ENCODE assay signal across 10 mouse cellular contexts in the genomic region with DNA sequence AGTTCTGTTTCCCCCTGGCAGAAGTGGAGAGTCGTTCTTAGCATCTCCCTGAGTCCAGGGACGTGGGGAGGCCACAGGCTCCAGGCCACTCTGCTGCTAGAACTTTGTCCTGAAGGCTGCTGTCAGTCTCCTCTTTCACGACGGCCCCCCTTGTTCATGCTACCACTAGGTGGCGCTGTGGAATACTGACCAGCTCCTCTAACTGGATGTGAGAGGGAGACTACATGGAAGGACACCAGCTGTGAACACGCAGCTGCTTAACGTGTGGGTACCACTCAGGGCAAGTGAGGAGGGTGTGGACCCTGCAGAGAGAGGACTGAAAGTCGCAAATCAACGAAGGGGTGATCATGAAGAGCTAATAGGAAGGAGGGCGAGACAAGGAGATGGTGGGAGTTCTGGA. TPM values are rescaled to one million over a fixed set of nuclear protein-coding genes. Genes with fewer than 3 reads are reported as not detected.
DNase-seq lines count a peak whose midpoint lies in the region; ATAC-seq and TF ChIP-seq lines count a peak whose summit lies in the region.
"Had no signal": no experiment of that assay in that cellular context is flagged by ENCODE, and none has a peak within 500 bp of the region (broad histone marks: within the 10 kb centered on the region; RNA-seq: fewer than 3 reads in every experiment).

No protein-coding gene starts in this region.

- no peaks in the 10 kb centered on the region for H3K79me2 ChIP-seq in liver, adult 2 months (ENCODE audit: control insufficient read depth, insufficient read depth, low read length)

- H3K36me3 ChIP-seq in hindbrain, embryonic 10.5 days = no peaks in the 10 kb centered on the region
- H3K36me3 ChIP-seq in hindbrain, embryonic 13.5 days = no peaks in the 10 kb centered on the region
- no peaks in the 10 kb centered on the region for H3K36me3 ChIP-seq in heart, postnatal 0 days (replicated peaks; ENCODE audit: control insufficient read depth, insufficient read depth, low read length)
- no peaks in the 10 kb centered on the region for H3K36me3 ChIP-seq in liver, adult 2 months (ENCODE audit: control insufficient read depth, insufficient read depth, low read length)
- H3K36me3 ChIP-seq: embryonic facial prominence, embryonic 13.5 days; midbrain, embryonic 12.5 days had no signal

- no peak overlapping the region for H3K9ac ChIP-seq in hindbrain, embryonic 13.5 days
- H3K9ac ChIP-seq in heart, postnatal 0 days (replicated peaks; ENCODE audit: low read depth, low read length) = no peak overlapping the region
- no peak overlapping the region for H3K9ac ChIP-seq in liver, adult 2 months (ENCODE audit: low read depth, low read length)
- H3K9ac ChIP-seq: embryonic facial prominence, embryonic 13.5 days; midbrain, embryonic 12.5 days had no signal

- H3K27ac ChIP-seq in hindbrain, embryonic 10.5 days = no peak overlapping the region
- no peak overlapping the region for H3K27ac ChIP-seq in hindbrain, embryonic 13.5 days
- no peak overlapping the region for H3K27ac ChIP-seq in heart, postnatal 0 days (ENCODE audit: low read depth)
- H3K27ac ChIP-seq in liver, adult 2 months (replicated peaks; ENCODE audit: insufficient read depth, low read depth, low read length) = no peak overlapping the region
- H3K27ac ChIP-seq: embryonic facial prominence, embryonic 13.5 days; midbrain, embryonic 12.5 days had no signal

- TF ChIP-seq EP300 in heart, postnatal 0 days (IDR thresholded peaks at IDR 0.05; ENCODE audit: low read depth) = no peak

- H3K4me3 ChIP-seq in hindbrain, embryonic 10.5 days = no peak overlapping the region
- no peak overlapping the region for H3K4me3 ChIP-seq in hindbrain, embryonic 13.5 days
- H3K4me3 ChIP-seq in heart, postnatal 0 days (ENCODE audit: low read depth, low read length) = no peak overlapping the region
- H3K4me3 ChIP-seq in liver, adult 2 months (ENCODE audit: insufficient read depth, low read depth, low read length) = no peak overlapping the region
- H3K4me3 ChIP-seq: embryonic facial prominence, embryonic 13.5 days; midbrain, embryonic 12.5 days had no signal

- TF ChIP-seq POLR2A in liver, adult 2 months (IDR thresholded peaks at IDR 0.05; ENCODE audit: extremely low read depth, insufficient read depth, low read length) = no peak

- peak; percentile 73 for DNase-seq in hindbrain, embryonic 10.5 days (ENCODE audit: low spot score)
- peak; percentile 45 for DNase-seq in WW6 (ENCODE audit: low read depth, low spot score)
- peak; percentile 70 to 83 for DNase-seq in cerebellum, postnatal 25 days
- peak; percentile 66 for DNase-seq in heart, postnatal 0 days (ENCODE audit: low spot score)
- peak; percentile 50 for DNase-seq in liver, adult 2 months (ENCODE audit: extremely low read depth, low read depth, low spot score)
- DNase-seq in ovary, postnatal 10 days (ENCODE audit: low spot score) = peak; percentile 38
- peak; percentile 67 for DNase-seq in thymus, postnatal 14 days

- no peak overlapping the region for H3K4me2 ChIP-seq in hindbrain, embryonic 13.5 days
- no peak overlapping the region for H3K4me2 ChIP-seq in heart, postnatal 0 days (ENCODE audit: low read depth, low read length)
- H3K4me2 ChIP-seq: embryonic facial prominence, embryonic 13.5 days; midbrain, embryonic 12.5 days had no signal

- peak; percentile 96 for TF ChIP-seq CTCF in heart, postnatal 0 days (IDR thresholded peaks at IDR 0.05; ENCODE audit: low read depth)
- TF ChIP-seq CTCF in liver, adult 2 months (IDR thresholded peaks at IDR 0.05; ENCODE audit: low read depth, low read length) = peak; percentile 82

- no peak for ATAC-seq in hindbrain, embryonic 13.5 days (ENCODE audit: low FRiP score)
- ATAC-seq in heart, postnatal 0 days (ENCODE audit: insufficient read depth, low read depth) = 0 out of 2 replicates have a peak, but pooled peaks have one; percentile 24

- peaks cover 14% of the 10 kb centered on the region for H3K27me3 ChIP-seq in hindbrain, embryonic 10.5 days (ENCODE audit: insufficient read depth, poor library complexity, severe bottlenecking)
- peaks cover 36% of the 10 kb centered on the region for H3K27me3 ChIP-seq in hindbrain, embryonic 13.5 days
- H3K27me3 ChIP-seq in heart, postnatal 0 days (ENCODE audit: control insufficient read depth, insufficient read depth, low read length) = no peaks in the 10 kb centered on the region
- H3K27me3 ChIP-seq in liver, adult 2 months (ENCODE audit: control insufficient read depth, insufficient read depth, low read length) = no peaks in the 10 kb centered on the region

- peaks cover 31% of the 10 kb centered on the region for H3K4me1 ChIP-seq in hindbrain, embryonic 10.5 days (replicated peaks)
- H3K4me1 ChIP-seq in hindbrain, embryonic 13.5 days (replicated peaks) = peaks cover 23% of the 10 kb centered on the region
- peaks cover 22% of the 10 kb centered on the region for H3K4me1 ChIP-seq in heart, postnatal 0 days (ENCODE audit: control insufficient read depth, insufficient read depth)
- H3K4me1 ChIP-seq in liver, adult 2 months (ENCODE audit: control insufficient read depth, insufficient read depth, low read length) = peaks cover 5% of the 10 kb centered on the region

- 9% methylated on average over 10 of the region's 10 CpGs for WGBS in hindbrain, embryonic 10.5 days
- 13% methylated on average over 10 of the region's 10 CpGs for WGBS in hindbrain, embryonic 13.5 days
- WGBS in heart, postnatal 0 days = 21% methylated on average over 10 of the region's 10 CpGs
- WGBS in liver, adult 2 months = 17% methylated on average over 10 of the region's 10 CpGs

- no peaks in the 10 kb centered on the region for H3K9me3 ChIP-seq in hindbrain, embryonic 10.5 days
- H3K9me3 ChIP-seq in hindbrain, embryonic 13.5 days = no peaks in the 10 kb centered on the region
- H3K9me3 ChIP-seq in heart, postnatal 0 days (replicated peaks; ENCODE audit: control insufficient read depth, low read length) = no peaks in the 10 kb centered on the region
- H3K9me3 ChIP-seq: embryonic facial prominence, embryonic 13.5 days; midbrain, embryonic 12.5 days had no signal

RNA-seq across cellular contexts. Expression of a gene that starts 21.3 kb away (rescaled TPM):
- 9.2 and 12.0 TPM in 2 replicates for polyA plus RNA-seq in hindbrain, embryonic 10.5 days (2016; fragmentation: Nextera tagmentation; extraction: Ambion mirVana)
- polyA plus RNA-seq in hindbrain, embryonic 13.5 days (2015; fragmentation: Nextera tagmentation; extraction: Ambion mirVana) = 3.6 and 4.5 TPM in 2 replicates
- total RNA-seq in heart, postnatal 0 days (2014; rRNA removed; ENCODE audit: low replicate concordance) = 4.5 and 4.8 TPM in 2 replicates
- 0.93 and 1.5 TPM in 2 replicates for polyA plus RNA-seq in heart, postnatal 0 days (2015; fragmentation: Nextera tagmentation; extraction: Ambion mirVana)
- total RNA-seq in liver, adult 2 months (2014; rRNA removed) = 0.47 and 0.55 TPM in 2 replicates
- polyA plus RNA-seq in liver, adult 2 months (2012; rRNA removed) = 0.45 and 0.50 TPM in 2 replicates

RNA-seq across cellular contexts. Expression of a gene that starts 37.3 kb away (rescaled TPM):
- 4.5 and 8.2 TPM in 2 replicates for polyA plus RNA-seq in hindbrain, embryonic 10.5 days (2016; fragmentation: Nextera tagmentation; extraction: Ambion mirVana)
- 17.9 and 19.2 TPM in 2 replicates for polyA plus RNA-seq in hindbrain, embryonic 13.5 days (2015; fragmentation: Nextera tagmentation; extraction: Ambion mirVana)
- 13.7 and 16.3 TPM in 2 replicates for total RNA-seq in heart, postnatal 0 days (2014; rRNA removed; ENCODE audit: low replicate concordance)
- polyA plus RNA-seq in heart, postnatal 0 days (2015; fragmentation: Nextera tagmentation; extraction: Ambion mirVana) = 6.3 and 7.2 TPM in 2 replicates
- 4.2 and 5.6 TPM in 2 replicates for total RNA-seq in liver, adult 2 months (2014; rRNA removed)
- 22.0 and 35.0 TPM in 2 replicates for polyA plus RNA-seq in liver, adult 2 months (2012; rRNA removed)

RNA-seq across cellular contexts. Expression of a gene that starts 43.8 kb away (rescaled TPM):
- polyA plus RNA-seq in hindbrain, embryonic 10.5 days (2016; fragmentation: Nextera tagmentation; extraction: Ambion mirVana) = 186 and 189 TPM in 2 replicates
- polyA plus RNA-seq in hindbrain, embryonic 13.5 days (2015; fragmentation: Nextera tagmentation; extraction: Ambion mirVana) = 133 and 148 TPM in 2 replicates
- 80.2 and 107 TPM in 2 replicates for total RNA-seq in heart, postnatal 0 days (2014; rRNA removed; ENCODE audit: low replicate concordance)
- 180 and 193 TPM in 2 replicates for polyA plus RNA-seq in heart, postnatal 0 days (2015; fragmentation: Nextera tagmentation; extraction: Ambion mirVana)
- total RNA-seq in liver, adult 2 months (2014; rRNA removed) = 19.6 and 21.4 TPM in 2 replicates
- 126 and 129 TPM in 2 replicates for polyA plus RNA-seq in liver, adult 2 months (2012; rRNA removed)

RNA-seq across cellular contexts. Expression of a gene that starts 45.5 kb away (rescaled TPM):
- 2.0 TPM in 2 replicates for polyA plus RNA-seq in hindbrain, embryonic 10.5 days (2016; fragmentation: Nextera tagmentation; extraction: Ambion mirVana)
- polyA plus RNA-seq in hindbrain, embryonic 13.5 days (2015; fragmentation: Nextera tagmentation; extraction: Ambion mirVana) = 4.6 and 5.9 TPM in 2 replicates
- total RNA-seq in heart, postnatal 0 days (2014; rRNA removed; ENCODE audit: low replicate concordance) = 4.3 and 6.6 TPM in 2 replicates
- 0.41 and 0.45 TPM in 2 replicates for polyA plus RNA-seq in heart, postnatal 0 days (2015; fragmentation: Nextera tagmentation; extraction: Ambion mirVana)
- 0.92 and 0.94 TPM in 2 replicates for total RNA-seq in liver, adult 2 months (2014; rRNA removed)
- 1.3 and 2.3 TPM in 2 replicates for polyA plus RNA-seq in liver, adult 2 months (2012; rRNA removed)

RNA-seq across cellular contexts. Expression of a gene that starts 50.8 kb away (rescaled TPM):
- 0.21 TPM in 1 of 2 replicates, not detected in the other for polyA plus RNA-seq in hindbrain, embryonic 10.5 days (2016; fragmentation: Nextera tagmentation; extraction: Ambion mirVana)
- polyA plus RNA-seq in hindbrain, embryonic 13.5 days (2015; fragmentation: Nextera tagmentation; extraction: Ambion mirVana) = 0.39 and 0.67 TPM in 2 replicates
- total RNA-seq in heart, postnatal 0 days (2014; rRNA removed; ENCODE audit: low replicate concordance) = 284 and 346 TPM in 2 replicates
- 139 and 155 TPM in 2 replicates for polyA plus RNA-seq in heart, postnatal 0 days (2015; fragmentation: Nextera tagmentation; extraction: Ambion mirVana)
- total RNA-seq in liver, adult 2 months (2014; rRNA removed) = not detected in 2 replicates
- not detected in 2 replicates for polyA plus RNA-seq in liver, adult 2 months (2012; rRNA removed)
- polyA plus RNA-seq: midbrain, embryonic 12.5 days had no signal
